Mouse (Mus musculus) neural tube, embryonic 14.5 days (tissue): ENCODE results near the gene Gm20509. TPM values are rescaled to one million over a fixed set of nuclear protein-coding genes. Genes with fewer than 3 reads are reported as not detected.

Source experiments
- ATAC-seq: fragments of 200-750 bp; cut with Nextera tagmentation; 2 replicates; pipeline ENCODE4 v1.8.0; 2017; ENCODE audit warnings: low read depth, mild to moderate bottlenecking, moderate TSS enrichment, moderate library complexity
- H3K27ac ChIP-seq: fragments of 300-500 bp; sonication (generic); 2 replicates; pipeline ENCODE4 v1.5.1; 2014; ENCODE audit warnings: low read depth, mild to moderate bottlenecking, control low read depth, low read length, moderate library complexity, mixed read lengths
- H3K27me3 ChIP-seq: fragments of 300-500 bp; sonication (generic); 2 replicates; pipeline ENCODE4 v1.6.1; 2014; ENCODE audit warnings: low read length; ENCODE audit not compliant: control insufficient read depth, insufficient read depth
- H3K36me3 ChIP-seq: fragments of 300-500 bp; sonication (generic); 2 replicates; pipeline ENCODE4 v1.6.1; 2014; ENCODE audit warnings: low read length, mixed read lengths; ENCODE audit not compliant: control insufficient read depth, insufficient read depth
- H3K4me1 ChIP-seq: fragments of 300-500 bp; sonication (generic); 2 replicates; pipeline ENCODE4 v1.6.1; 2014; ENCODE audit warnings: low read length; ENCODE audit not compliant: control insufficient read depth, insufficient read depth
- H3K4me2 ChIP-seq: fragments of 300-500 bp; sonication (generic); 2 replicates; pipeline ENCODE4 v1.6.1; 2014; ENCODE audit warnings: mild to moderate bottlenecking, low read depth, low read length, control low read depth
- H3K4me3 ChIP-seq: fragments of 300-500 bp; sonication (generic); 2 replicates; pipeline ENCODE4 v1.5.1; 2014; ENCODE audit warnings: low read depth, low read length, control low read depth, mixed read lengths
- H3K9ac ChIP-seq: fragments of 300-500 bp; sonication (generic); replicated peaks from 2 replicates; pipeline ENCODE4 v1.6.1; 2014; ENCODE audit warnings: low read depth, mild to moderate bottlenecking, control low read depth, low read length, mixed read lengths
- H3K9me3 ChIP-seq: fragments of 300-500 bp; sonication (generic); 2 replicates; pipeline ENCODE4 v1.6.1; 2016; ENCODE audit warnings: low read length; ENCODE audit not compliant: control insufficient read depth
- WGBS: fragments of 180-500 bp; shearing (Covaris S2); extraction: QIAGEN DNeasy Blood & Tissue Kit; methylation state at CpG from one replicate; pipeline ENCODE4 v1.1.7; 2014; 5-methylcytosine and 5-hydroxymethylcytosine counted together
- polyA plus RNA-seq: library from polyadenylated mRNA; unstranded; fragments of >200 nt; fragmentation: Nextera tagmentation; extraction: Ambion mirVana; gene quantifications from 2 replicates; pipeline ENCODE4 v1.2.1, GENCODE M21; 2014

Gene Gm20509
- polyA plus RNA-seq, 1 experiment from 2014 or later: not detected

DNA sequence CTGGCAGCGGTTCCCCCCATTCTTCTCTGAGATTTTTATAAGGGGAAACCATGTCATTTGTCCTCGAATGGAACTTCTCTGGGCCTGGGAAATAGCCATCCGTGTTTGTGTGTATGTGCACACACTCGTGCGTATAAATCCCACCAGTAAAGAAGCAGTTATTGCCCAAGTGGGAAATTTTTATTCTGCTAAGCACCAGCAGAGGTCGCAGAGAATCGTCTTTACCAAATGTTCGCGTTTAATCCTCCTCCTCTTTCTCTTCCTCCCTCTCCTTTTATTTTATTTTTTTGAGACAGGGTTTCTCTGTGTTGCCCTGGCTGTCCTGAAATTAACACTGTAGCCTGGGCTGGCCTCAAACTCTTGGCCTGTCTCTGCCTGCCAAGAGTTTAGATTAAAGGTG, 52.1 kb downstream of the Gm20509 start:
- no peaks in the 10 kb centered on the region for H3K36me3 ChIP-seq
- no peak overlapping the region for H3K27ac ChIP-seq
- no peaks in the 10 kb centered on the region for H3K9me3 ChIP-seq
- WGBS: 51% methylated on average over 9 of the region's 9 CpGs
- no peaks in the 10 kb centered on the region for H3K27me3 ChIP-seq
- no peak overlapping the region for H3K4me2 ChIP-seq
- no peak for ATAC-seq
- no peak overlapping the region for H3K4me3 ChIP-seq
- H3K9ac ChIP-seq: no peak overlapping the region
- no peaks in the 10 kb centered on the region for H3K4me1 ChIP-seq

DNA sequence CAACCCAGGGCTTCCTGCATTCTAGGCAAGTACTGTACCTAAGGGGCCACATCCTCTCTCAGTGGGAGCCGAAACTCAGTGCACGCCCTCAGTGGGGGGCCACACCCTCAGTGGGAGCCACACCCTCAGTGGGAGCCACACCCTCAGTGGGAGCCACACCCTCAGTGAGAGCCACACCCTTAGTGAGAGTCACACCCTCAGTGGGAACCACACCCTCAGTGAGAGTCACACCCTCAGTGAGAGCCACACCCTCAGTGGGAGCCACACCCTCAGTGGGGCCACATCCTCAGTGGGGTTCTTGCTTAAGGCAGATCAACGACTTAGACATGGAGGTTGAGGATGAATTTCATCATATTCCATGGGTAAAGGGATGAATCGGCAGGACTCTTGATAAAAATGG, 55.7 kb downstream of the Gm20509 start:
- Histone ChIP-seq H3K4me2 (no peak overlapping the region), H3K4me3 (no peak overlapping the region), H3K9ac (no peak overlapping the region), H3K9me3 (no peaks in the 10 kb centered on the region), H3K27ac (no peak overlapping the region), H3K4me1 (no peaks in the 10 kb centered on the region), H3K27me3 (no peaks in the 10 kb centered on the region), H3K36me3 (no peaks in the 10 kb centered on the region)
- no peak for ATAC-seq
- 82% methylated on average over 4 of the region's 4 CpGs for WGBS

DNA sequence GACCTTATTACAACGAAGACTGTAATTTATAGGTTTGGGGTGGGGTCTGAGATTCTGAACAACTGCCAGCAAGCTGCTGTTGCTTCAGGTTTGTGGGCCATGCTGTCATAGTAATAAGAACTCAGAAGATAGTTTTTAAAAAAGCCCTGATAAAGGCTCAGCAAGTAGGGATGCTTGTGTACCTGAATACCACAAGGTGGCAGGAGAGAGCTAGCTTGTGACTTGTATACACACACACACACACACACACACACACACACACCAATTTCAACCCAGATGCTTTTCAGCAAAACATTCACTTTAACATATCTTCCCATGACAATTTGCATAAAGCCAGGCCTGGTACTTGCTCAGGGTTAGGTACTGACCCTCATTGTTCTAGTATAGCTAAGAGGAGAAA, 57.0 kb downstream of the Gm20509 start:
- Histone ChIP-seq H3K36me3 (no peaks in the 10 kb centered on the region), H3K4me2 (no peak overlapping the region), H3K9me3 (no peaks in the 10 kb centered on the region), H3K4me1 (no peaks in the 10 kb centered on the region), H3K4me3 (no peak overlapping the region), H3K27ac (no peak overlapping the region), H3K27me3 (no peaks in the 10 kb centered on the region), H3K9ac (no peak overlapping the region)
- WGBS: 38% methylated on average over 1 of the region's 1 CpGs
- no peak for ATAC-seq

DNA sequence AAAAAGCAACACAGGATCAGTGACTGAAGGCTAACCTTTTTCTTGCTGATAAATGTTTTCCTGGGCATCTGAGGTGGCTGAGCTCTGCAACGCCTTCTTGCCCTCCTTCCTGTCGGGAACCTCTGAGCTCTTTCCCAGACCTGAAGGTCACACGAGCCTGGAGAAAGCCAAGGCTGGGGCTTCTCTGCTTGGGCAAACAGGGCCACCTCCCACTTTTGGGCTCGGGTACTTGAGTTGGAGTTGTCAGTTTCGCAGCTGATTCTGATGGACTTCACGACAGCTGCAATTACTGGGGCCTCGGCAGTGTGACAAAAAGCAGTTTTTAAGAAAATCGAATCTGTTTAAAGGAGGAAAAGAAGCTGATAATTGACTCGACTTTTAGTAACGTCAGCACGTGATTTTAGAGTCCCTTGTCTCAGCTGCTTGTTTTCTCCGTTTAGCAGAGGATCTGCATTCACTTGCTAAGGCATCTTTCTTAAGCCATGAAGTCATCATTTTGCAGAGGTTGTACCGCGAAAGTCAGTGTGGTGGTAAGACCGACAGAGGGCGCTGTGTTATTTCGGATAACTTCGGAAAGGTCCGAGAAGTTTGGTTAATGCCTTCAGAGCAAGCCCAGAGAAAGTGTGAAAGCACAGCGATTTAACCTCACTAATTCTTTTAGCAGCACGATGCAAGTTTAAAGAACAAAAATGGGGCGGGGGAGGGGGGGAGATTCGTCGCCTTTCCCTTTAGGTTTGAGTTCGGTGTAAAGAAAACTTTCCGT, 60.5 kb downstream of the Gm20509 start:
- 23% methylated on average over 26 of the region's 26 CpGs for WGBS

DNA sequence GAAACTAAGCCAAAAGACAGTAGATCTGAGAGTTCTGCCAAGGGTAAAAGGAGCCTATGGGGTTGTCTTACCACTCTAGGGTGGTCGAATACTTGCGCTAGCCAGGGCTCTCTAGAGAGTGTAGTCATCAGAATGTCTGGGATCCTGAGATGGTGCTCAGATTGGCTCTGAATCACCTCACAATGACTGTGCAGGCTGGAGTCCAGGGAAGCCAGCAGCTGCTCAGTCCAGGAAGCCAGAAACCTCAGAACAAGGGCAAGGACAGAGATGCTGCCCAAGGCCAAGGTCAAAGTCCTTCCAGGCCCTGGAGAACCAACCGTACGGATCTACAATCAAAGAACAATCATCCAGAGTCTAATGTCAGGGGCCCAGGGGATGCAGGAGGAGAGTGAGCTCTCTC, 63.4 kb downstream of the Gm20509 start:
- ATAC-seq: no peak
- H3K27me3 ChIP-seq: no peaks in the 10 kb centered on the region
- no peak overlapping the region for H3K4me2 ChIP-seq
- H3K4me3 ChIP-seq: no peak overlapping the region
- no peaks in the 10 kb centered on the region for H3K36me3 ChIP-seq
- no peak overlapping the region for H3K27ac ChIP-seq
- WGBS: 83% methylated on average over 4 of the region's 4 CpGs
- no peaks in the 10 kb centered on the region for H3K9me3 ChIP-seq
- no peaks in the 10 kb centered on the region for H3K4me1 ChIP-seq
- H3K9ac ChIP-seq: no peak overlapping the region

More for the DNA sequence above, 60.5 kb downstream of the Gm20509 start:
- no peaks in the 10 kb centered on the region for H3K36me3 ChIP-seq
- peak overlapping the region; percentile 34 for H3K4me2 ChIP-seq
- peak; percentile 83 for ATAC-seq
- H3K9me3 ChIP-seq: no peaks in the 10 kb centered on the region
- H3K4me1 ChIP-seq: no peaks in the 10 kb centered on the region
- H3K27ac ChIP-seq: no peak overlapping the region
- no peak overlapping the region for H3K9ac ChIP-seq
- no peaks in the 10 kb centered on the region for H3K27me3 ChIP-seq
- H3K4me3 ChIP-seq: no peak overlapping the region

Other genes starting within 250 kb of the Gm20509 start
- gene Pygo1, start 176.8 kb upstream of the Gm20509 start, polyA plus RNA-seq: 19.7 and 20.5 TPM in 2 replicates
- gene Dyx1c1, start 143.7 kb upstream of the Gm20509 start, polyA plus RNA-seq: 2.9 and 3.2 TPM in 2 replicates
- not detected in 2 replicates for gene Gm44503, start 143.6 kb upstream of the Gm20509 start, polyA plus RNA-seq
- gene Ccpg1os, start 117.1 kb upstream of the Gm20509 start, polyA plus RNA-seq: 22.1 and 25.1 TPM in 2 replicates
- gene Ccpg1, start 117.0 kb upstream of the Gm20509 start, polyA plus RNA-seq: 33.8 and 47.7 TPM in 2 replicates
- 16.4 and 18.6 TPM in 2 replicates for gene Pigb, start 62.1 kb upstream of the Gm20509 start, polyA plus RNA-seq
- 0.88 and 1.0 TPM in 2 replicates for gene Rab27a, start 57.6 kb upstream of the Gm20509 start, polyA plus RNA-seq
- gene Khdc3, start 634 bp upstream of the Gm20509 start, polyA plus RNA-seq: 0.32 TPM in 1 of 2 replicates, not detected in the other
- gene Rsl24d1, start 11.0 kb downstream of the Gm20509 start, polyA plus RNA-seq: 103 and 107 TPM in 2 replicates